Mouse (Mus musculus) left cerebral cortex, adult 11 months (tissue): ENCODE data around the gene Ppp1r9a.

Experiments used
- DNase-seq: peaks from one replicate; pipeline ENCODE4 v3.0.0; 2022; ENCODE audit warnings: low spot score

The Ppp1r9a gene

DNA sequence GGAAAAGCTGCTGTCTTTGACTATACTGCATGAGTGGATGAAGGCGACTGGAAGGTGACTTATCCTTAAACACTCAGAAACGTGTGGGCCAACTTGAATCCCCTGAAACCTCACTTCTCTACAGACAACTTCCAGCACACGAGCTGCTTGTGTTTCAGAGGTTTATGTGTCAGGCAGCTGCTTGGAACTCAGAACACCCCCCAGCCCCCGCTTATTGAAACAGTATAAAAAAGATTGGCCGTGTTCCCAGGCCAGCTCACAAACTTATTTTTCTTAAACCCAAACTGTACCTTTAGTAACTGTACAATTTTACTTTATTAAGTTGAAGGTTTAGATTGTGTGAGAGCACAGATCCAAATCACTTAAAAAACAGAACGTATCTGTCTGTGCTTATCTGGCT lies 53.9 kb downstream of the Ppp1r9a start:
- DNase-seq: no peak

- DNase-seq: no peak
Measured at GRCm38 (mm10) chr6:4962197-4962596, 59.5 kb downstream of the Ppp1r9a start.

DNA sequence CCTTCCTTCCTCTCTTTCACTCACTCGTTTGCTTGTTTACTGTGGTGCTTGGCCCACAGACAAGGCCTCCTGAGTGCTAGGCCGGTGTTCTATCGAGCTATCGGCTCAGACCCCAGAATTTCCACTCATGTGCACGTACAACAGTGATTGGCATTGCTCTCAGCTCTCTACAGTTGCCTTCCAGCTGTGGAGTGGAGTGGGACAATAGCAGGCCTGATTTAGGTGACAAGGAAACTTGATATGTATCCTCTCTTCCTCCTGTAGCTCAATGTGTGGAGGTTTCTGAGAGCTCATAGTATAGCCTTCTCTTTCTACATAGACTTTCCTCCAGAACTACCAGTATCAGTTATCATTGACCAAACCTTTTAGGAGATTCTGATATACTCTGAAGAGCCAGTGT lies 60.3 kb downstream of the Ppp1r9a start:
- no peak for DNase-seq

- no peak for DNase-seq
Measured at GRCm38 (mm10) chr6:4967236-4967635, 64.5 kb downstream of the Ppp1r9a start.

GRCm38 (mm10) chr6:4971229-4971628 lies 68.5 kb downstream of the Ppp1r9a start:
- DNase-seq: no peak

DNA sequence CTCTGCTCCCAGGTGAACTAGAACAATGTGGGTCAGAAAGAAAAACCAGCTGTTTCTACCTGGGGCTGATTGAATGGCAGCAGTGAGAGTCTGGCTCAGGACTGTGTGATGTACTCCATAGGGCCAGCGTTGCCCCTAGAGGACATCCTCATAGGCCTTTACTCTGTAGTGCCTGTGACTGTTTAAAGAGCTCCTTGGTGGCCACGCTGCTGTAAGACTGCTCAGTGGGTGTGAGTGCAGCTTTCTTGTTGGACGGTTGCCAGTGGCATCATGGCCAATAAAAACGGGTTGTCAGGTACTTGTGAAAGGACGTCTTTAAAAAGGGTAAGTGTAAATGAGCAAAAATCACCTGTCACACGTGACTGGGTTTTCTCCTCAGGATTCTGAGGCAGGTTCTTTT lies 70.1 kb downstream of the Ppp1r9a start:
- no peak for DNase-seq

GRCm38 (mm10) chr6:4973337-4973736 lies 70.6 kb downstream of the Ppp1r9a start:
- no peak for DNase-seq

DNA sequence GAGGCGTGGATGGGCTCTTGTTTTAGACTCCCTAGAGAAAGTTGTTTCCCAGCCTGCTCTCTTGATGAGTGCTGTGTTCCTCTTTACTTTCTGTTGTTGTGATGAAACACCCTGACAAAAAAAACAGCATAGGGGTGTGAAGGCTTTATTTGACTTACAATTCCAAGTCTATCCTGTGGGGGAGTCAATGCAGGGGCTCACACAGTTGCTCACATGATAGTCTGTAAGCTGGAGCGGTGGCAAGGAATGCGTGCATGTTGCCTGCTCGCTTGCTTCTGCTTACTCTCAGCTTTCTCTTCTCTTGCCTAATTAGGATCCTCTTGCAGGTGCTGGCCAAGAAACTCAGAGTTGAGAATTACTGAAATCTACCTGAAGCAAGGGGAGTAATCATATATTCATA lies 74.8 kb downstream of the Ppp1r9a start:
- DNase-seq: no peak

DNA sequence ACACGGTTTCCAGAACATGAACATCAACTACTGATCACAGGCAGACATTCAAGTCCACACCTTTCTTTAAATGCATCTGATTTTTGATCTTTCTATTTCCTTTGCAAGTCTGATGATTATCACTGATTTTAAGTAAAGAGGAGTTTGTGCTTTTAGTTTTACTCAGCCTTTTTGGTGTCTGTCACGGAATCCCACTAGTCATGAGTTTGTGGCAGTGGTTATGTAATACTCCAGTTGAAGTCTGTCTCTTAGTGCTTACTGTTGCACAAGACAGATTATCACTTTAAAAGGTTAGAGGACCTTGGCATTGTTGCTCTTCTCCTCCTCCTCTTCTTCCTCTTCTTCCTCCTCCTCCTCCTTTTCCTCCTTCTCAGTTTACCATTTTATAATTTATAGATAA lies 75.5 kb downstream of the Ppp1r9a start:
- DNase-seq: no peak

DNA sequence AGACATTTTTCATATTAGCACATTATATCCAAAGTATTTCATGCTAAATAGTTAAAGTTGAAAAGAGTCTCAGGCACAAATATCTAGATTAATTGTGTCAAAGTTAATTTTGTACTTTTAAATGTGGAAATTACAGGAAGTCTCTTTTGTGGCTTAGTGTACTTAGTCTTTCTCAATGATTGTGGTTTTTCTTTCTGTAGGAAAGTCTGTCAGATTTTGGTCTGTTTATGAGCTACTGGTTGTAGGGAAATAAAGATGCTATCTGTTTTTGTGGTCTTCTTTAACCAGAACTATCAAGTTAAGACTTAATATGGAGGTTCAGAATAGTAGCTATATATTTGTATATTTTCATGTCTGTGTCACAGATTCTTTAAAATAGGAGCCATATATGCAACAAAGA lies 76.2 kb downstream of the Ppp1r9a start:
- DNase-seq: no peak

DNA sequence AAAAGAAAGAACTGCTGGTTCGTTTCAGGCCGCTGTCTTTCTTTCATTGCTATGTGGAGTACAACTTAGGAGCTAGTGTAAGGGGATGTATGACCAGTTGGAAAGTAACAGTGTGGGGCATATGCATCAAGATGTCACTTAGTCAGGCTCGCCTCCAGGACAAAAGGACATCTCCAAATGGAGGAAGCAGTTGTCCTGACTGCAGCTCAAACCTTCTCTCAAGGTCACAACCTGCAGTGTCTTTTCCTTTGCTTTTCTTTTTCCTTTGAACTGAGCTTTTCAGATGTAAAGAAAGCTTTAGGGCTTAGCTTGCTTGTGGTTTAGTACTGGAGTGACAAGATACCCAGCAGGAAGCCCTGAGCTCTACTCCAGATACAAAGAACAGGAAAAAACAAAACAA lies 77.4 kb downstream of the Ppp1r9a start:
- no peak for DNase-seq

DNA sequence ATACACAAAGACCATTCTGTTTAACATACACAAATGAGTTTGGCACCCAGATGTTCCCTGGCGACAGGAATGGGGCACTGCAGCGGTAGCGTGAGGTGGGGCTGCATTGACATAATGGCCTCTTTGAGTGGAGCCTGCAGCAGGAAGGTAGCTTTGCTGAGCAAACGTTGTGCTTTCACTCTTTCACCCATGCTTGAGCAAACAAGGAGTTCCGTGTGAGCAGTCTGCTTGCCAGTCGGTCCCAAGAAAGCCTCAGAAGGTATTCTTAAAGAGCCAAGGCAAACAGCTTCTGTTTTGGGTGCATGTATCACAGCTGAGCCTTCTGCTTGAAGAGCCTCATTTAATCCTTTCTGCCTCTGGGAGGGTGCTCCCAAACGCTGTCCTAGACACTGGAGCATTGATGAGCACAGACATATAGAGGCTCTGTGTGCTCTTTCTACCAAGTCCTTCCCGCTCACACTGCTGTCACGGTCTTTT lies 80.0 kb downstream of the Ppp1r9a start:
- DNase-seq: no peak

DNA sequence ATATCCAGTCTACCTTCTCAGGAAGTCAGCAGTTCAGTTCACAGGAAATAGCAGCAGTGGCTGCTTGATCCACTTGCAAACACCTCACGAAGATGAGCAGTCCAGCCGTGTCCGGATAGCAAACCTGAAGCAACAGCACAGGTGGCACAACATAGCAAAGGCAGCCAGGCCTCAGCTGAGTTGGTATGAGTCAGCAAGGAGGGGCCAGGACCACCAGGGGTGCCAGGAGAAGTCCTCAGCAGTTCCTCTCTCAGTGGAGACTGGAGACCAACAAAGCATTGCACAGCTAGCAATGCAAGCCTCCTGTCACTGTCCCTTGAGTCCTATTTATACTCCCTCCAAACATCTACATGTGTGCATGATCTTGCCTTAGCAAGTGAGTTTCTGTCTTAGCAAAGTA lies 83.0 kb downstream of the Ppp1r9a start:
- no peak for DNase-seq

DNA sequence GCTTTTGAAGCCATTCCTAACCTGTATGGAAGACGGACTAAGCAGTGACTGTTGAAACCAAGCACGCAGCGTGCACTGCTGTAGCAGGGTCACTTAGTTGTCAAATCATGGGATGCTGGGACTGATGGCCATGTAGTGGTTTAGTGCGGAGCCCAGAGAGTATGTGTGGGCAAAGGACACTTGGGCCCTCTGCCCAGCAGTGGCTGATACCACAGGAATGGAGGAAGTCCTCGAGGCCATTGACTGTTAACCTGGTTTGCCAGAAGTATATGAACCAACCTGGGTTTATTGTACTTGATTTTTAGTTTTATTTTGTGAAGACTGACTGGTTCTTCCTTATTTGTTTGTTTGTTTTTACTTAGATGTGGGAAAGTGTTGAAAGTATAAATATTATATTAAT lies 84.4 kb downstream of the Ppp1r9a start:
- no peak for DNase-seq

- no peak for DNase-seq
Measured at GRCm38 (mm10) chr6:4988688-4989087, 86.0 kb downstream of the Ppp1r9a start.

GRCm38 (mm10) chr6:4992308-4992707 lies 89.6 kb downstream of the Ppp1r9a start:
- DNase-seq: no peak

DNA sequence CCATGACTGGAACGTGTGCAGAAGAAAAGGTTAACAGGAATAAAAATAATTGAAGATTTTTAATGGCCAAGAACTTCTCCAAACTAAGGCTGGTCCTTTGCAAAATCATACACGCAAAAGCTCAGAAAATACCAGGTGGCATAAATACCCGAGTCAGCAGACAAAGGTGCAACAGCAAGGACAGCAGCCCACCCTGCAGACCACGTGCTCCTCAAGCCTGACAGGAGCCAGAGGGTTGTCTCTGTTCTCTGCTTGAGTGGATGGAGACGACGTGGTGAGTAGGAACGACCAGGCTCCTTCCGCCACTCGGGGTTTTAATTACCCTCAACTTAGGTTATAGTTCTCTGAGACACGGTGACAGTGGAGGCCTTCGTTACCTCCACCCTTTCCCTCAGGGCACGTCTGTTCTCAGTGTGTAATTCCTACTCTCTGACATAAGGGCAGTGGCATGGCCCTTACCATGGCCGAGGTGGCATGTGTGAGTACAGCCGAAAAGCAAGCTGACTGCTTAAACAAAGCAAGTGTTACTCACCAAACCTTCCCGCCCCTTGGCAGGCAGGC lies 91.0 kb downstream of the Ppp1r9a start:
- no peak for DNase-seq

DNA sequence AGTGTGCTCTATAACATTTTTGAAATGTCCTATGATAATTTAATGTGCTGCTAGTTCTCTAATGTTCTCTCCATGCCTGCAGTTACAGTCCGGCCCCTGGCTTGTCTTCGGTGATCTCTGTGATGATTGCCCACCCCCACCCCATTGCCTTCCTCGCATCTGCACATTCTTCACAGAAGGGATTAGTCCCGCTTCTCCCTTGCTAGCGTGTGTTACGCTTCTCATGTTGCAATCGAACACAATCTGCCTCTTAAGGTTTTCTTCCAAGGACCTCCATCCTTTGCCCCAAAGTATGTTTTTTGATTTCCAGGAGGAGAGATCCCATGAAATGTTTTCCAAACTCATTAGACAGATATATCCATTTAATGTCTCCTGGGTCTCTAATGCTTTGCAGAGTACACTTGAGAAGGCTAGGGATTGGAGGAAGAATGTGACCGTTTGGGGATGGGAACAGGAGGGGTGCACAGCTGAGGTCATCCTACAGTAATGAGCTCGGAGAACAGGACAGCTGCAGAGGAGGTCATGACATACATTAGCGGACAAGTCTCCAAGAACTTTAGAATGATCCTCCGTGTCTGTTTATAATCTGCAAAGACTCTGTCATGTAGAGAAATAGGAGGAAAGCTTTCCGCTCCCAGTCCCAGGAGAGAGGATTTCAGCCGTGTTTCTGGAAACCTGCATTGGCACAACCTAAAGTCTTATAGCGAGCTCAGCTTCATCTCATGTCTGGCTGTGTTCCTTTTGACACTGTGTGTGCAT lies 91.6 kb downstream of the Ppp1r9a start:
- DNase-seq: no peak

DNA sequence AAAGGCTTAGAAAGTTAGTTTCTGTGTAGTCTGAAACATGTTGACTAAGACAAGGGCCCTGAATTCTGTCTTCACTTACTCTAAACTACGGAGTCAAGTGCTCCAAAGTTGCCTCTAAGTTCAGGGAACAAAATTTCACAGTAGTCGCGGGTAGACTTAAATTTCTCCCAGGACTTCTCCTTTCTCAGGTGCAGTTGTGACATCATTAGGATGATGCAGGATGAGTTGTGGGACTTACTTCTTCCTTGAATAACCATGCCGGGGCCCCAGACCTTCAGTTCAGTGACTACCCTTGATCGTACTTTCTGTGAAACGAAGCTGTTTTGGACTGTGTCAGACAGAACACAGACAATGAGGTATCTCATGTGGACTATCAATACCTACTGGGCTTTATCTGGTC lies 94.9 kb downstream of the Ppp1r9a start:
- no peak for DNase-seq

DNA sequence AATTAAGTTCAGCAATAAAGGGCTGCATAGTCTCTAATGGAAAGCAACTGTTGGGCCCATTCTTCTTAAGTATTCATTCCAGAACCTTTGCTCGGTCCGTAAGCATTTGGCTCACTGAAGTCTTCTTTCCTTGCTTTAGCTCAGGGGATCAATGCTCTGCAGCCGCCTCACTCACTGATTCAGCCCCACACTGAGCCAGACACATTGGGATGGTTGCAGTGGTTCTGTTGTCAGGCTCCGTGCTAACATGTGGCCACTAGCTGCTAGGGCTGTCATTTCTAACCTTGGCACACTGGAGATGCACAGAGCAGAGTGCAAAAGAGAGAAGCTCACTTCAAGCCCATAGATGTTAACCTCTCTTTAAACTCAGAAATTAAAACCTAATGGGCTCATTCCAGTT lies 96.2 kb downstream of the Ppp1r9a start:
- DNase-seq: no peak

- no peak for DNase-seq
Measured at GRCm38 (mm10) chr6:5000788-5001187, 98.1 kb downstream of the Ppp1r9a start.

DNA sequence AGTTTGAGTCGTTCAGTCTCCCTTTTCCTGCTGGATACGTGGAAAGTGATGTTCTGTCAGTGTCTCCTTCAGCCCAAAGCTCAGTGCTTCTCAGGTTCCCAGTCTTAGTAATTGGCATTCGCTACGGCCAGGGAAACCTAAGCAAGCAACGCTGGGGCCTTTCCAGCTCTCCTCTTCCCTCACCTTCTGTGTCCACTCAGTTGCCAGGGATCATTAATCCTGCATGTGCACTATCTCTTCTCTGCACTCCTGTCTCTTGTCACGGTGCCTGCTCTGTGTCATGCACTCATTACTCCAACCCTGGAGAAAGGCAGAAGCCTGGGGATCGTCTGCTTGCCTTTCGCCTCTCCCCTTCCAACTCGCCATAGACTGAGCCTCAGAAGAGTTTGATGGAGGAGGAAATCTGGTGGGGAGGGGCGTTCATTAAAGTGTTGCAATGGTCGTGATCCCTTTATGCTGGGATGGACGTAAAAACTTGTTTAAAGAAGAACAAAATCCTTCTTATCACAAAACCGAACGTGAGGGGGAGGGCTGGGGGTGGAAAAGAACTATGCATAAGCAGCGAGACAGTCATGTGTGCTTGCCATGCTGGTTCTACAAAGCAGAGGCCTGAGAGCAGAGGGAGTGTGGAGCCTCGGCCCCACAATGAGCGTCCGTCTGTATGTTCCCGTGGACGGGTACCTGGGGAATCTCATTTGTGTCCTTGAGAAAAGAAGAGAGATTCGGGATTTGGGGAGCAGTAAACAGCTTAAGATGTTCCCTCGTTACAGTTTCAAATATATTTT lies 103.0 kb downstream of the Ppp1r9a start:
- DNase-seq: peak; percentile 13

GRCm38 (mm10) chr6:5006283-5006946 lies 103.7 kb downstream of the Ppp1r9a start:
- no peak for DNase-seq
